Mouse (Mus musculus) E14TG2a.4 (cell line): ENCODE data around the gene Jam2.

Source experiments
- H3K27me3 ChIP-seq: 2 replicates; pipeline ENCODE4 v1.6.1; 2014; ENCODE audit warnings: low read length, control low read depth; ENCODE audit not compliant: insufficient read depth
- H3K36me3 ChIP-seq: 2 replicates; pipeline ENCODE4 v1.6.1; 2014; ENCODE audit warnings: low read length, control low read depth; ENCODE audit not compliant: insufficient read depth
- H3K4me1 ChIP-seq: replicated peaks from 2 replicates; pipeline ENCODE4 v1.6.1; 2014; ENCODE audit warnings: low read depth, low read length, control low read depth
- H3K4me3 ChIP-seq: replicated peaks from 2 replicates; pipeline ENCODE4 v1.5.1; 2014; ENCODE audit warnings: mild to moderate bottlenecking, low read length
- H3K9me3 ChIP-seq: 2 replicates; pipeline ENCODE4 v1.6.1; 2014; ENCODE audit warnings: low read length, control low read depth
- CTCF ChIP-seq: conservative IDR thresholded peaks from 2 replicates; pipeline ENCODE4 v1.5.1; 2014; ENCODE audit warnings: low read length
- NANOG ChIP-seq: IDR thresholded peaks from 2 replicates; pipeline ENCODE4 v1.6.1; 2014; ENCODE audit warnings: borderline replicate concordance, low read length, mixed read lengths
- POU5F1 ChIP-seq: IDR thresholded peaks from 2 replicates; pipeline ENCODE4 v1.6.1; 2014; ENCODE audit warnings: low read length, borderline replicate concordance

Gene Jam2

GRCm38 (mm10) chr16:84776089-84776784 lies 2.3 kb downstream of the Jam2 start:
- peaks cover 72% of the 10 kb centered on the region for H3K4me1 ChIP-seq
- no peaks in the 10 kb centered on the region for H3K27me3 ChIP-seq
- peaks cover 45% of the 10 kb centered on the region for H3K36me3 ChIP-seq
- no peak for TF ChIP-seq NANOG
- 0 out of 2 replicates have a peak, but pooled peaks have one; percentile 7 for TF ChIP-seq CTCF
- peaks cover 29% of the 10 kb centered on the region for H3K9me3 ChIP-seq
- peak overlapping the region; percentile 96 for H3K4me3 ChIP-seq

- Histone ChIP-seq H3K36me3 (peaks cover 63% of the 10 kb centered on the region), H3K4me1 (peaks cover 71% of the 10 kb centered on the region), H3K4me3 (peak overlapping the region; percentile 7), H3K27me3 (no peaks in the 10 kb centered on the region), H3K9me3 (peaks cover 29% of the 10 kb centered on the region)
- TF ChIP-seq CTCF (no peak), POU5F1 (no peak), NANOG (no peak)
Observed at GRCm38 (mm10) chr16:84778431-84778830, 4.5 kb downstream of the Jam2 start.

GRCm38 (mm10) chr16:84778861-84779630 lies 5.1 kb downstream of the Jam2 start:
- Histone ChIP-seq H3K9me3 (peaks cover 29% of the 10 kb centered on the region), H3K27me3 (no peaks in the 10 kb centered on the region), H3K4me1 (peaks cover 75% of the 10 kb centered on the region), H3K4me3 (peak overlapping the region; percentile 7; the same call in 1 of the 2 replicates), H3K36me3 (peaks cover 65% of the 10 kb centered on the region)
- no peak for TF ChIP-seq POU5F1

GRCm38 (mm10) chr16:84779718-84780117 lies 5.8 kb downstream of the Jam2 start:
- H3K9me3 ChIP-seq: peaks cover 29% of the 10 kb centered on the region
- H3K27me3 ChIP-seq: no peaks in the 10 kb centered on the region
- peak overlapping the region; percentile 43 for H3K4me3 ChIP-seq
- TF ChIP-seq POU5F1: no peak
- TF ChIP-seq NANOG: no peak
- TF ChIP-seq CTCF: no peak
- H3K4me1 ChIP-seq: peaks cover 82% of the 10 kb centered on the region
- peaks cover 70% of the 10 kb centered on the region for H3K36me3 ChIP-seq

- TF ChIP-seq CTCF: no peak
- TF ChIP-seq POU5F1: no peak
- no peak for TF ChIP-seq NANOG
- H3K9me3 ChIP-seq: peaks cover 28% of the 10 kb centered on the region
- peaks cover 87% of the 10 kb centered on the region for H3K4me1 ChIP-seq
- H3K4me3 ChIP-seq: peak overlapping the region; percentile 24; the same call in 1 of the 2 replicates
- no peaks in the 10 kb centered on the region for H3K27me3 ChIP-seq
- peaks cover 80% of the 10 kb centered on the region for H3K36me3 ChIP-seq
Observed at GRCm38 (mm10) chr16:84783279-84783678, 9.4 kb downstream of the Jam2 start.

GRCm38 (mm10) chr16:84784966-84785365 lies 11.0 kb downstream of the Jam2 start:
- no peak overlapping the region for H3K4me3 ChIP-seq
- peaks cover 17% of the 10 kb centered on the region for H3K9me3 ChIP-seq
- H3K36me3 ChIP-seq: peaks cover 80% of the 10 kb centered on the region
- H3K4me1 ChIP-seq: peaks cover 74% of the 10 kb centered on the region
- no peaks in the 10 kb centered on the region for H3K27me3 ChIP-seq
- TF ChIP-seq POU5F1: no peak
- TF ChIP-seq NANOG: no peak
- TF ChIP-seq CTCF: no peak

- TF ChIP-seq POU5F1 (no peak), NANOG (no peak), CTCF (no peak)
- Histone ChIP-seq H3K9me3 (peaks cover 12% of the 10 kb centered on the region; the same call in 1 of the 2 replicates), H3K4me3 (no peak overlapping the region), H3K27me3 (no peaks in the 10 kb centered on the region), H3K36me3 (peaks cover 62% of the 10 kb centered on the region), H3K4me1 (peaks cover 54% of the 10 kb centered on the region)
Observed at GRCm38 (mm10) chr16:84790595-84791165, 16.8 kb downstream of the Jam2 start.

GRCm38 (mm10) chr16:84793401-84793800 lies 19.5 kb downstream of the Jam2 start:
- H3K4me3 ChIP-seq: peak overlapping the region; percentile 43
- H3K36me3 ChIP-seq: peaks cover 59% of the 10 kb centered on the region
- peaks cover 39% of the 10 kb centered on the region for H3K4me1 ChIP-seq
- TF ChIP-seq CTCF (no peak), NANOG (no peak), POU5F1 (no peak)
- H3K27me3 ChIP-seq: no peaks in the 10 kb centered on the region
- peaks cover 12% of the 10 kb centered on the region; the same call in 1 of the 2 replicates for H3K9me3 ChIP-seq
